Mouse (Mus musculus) gastrocnemius, postnatal 10 days (tissue): ENCODE data around the gene Arhgef2. TPM values are rescaled to one million over a fixed set of nuclear protein-coding genes. Genes with fewer than 3 reads are reported as not detected.

ENCODE experiments used
- DNase-seq: peaks from one replicate; pipeline ENCODE4 v3.0.0; 2021; ENCODE audit warnings: mixed read lengths
- total RNA-seq, 2 experiments: library from RNA; stranded (reverse); gene quantifications; 2 replicates each; pipeline ENCODE4 v1.2.3; 2021

Gene Arhgef2
- total RNA-seq, 2 experiments from 2014 or later: 58.2 to 97.6 TPM

DNA sequence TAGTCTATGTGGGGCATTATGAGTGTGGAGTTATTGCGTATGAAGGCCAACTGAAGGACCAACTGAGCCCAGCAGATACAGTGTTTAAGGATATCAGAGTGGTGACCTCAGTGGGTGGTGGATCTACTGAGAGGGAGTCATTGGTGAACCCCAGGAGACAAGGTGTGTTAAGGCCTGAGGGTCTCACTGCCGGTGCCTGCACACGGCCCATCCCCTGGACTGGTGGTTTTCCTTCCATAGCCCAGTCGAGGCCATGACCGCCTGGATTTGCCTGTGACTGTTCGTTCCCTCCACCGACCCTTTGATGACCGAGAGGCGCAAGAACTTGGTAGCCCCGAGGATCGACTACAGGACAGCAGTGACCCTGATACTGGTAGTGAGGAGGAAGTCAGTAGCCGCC is 40.2 kb downstream of the Arhgef2 start:
- DNase-seq: no peak

DNA sequence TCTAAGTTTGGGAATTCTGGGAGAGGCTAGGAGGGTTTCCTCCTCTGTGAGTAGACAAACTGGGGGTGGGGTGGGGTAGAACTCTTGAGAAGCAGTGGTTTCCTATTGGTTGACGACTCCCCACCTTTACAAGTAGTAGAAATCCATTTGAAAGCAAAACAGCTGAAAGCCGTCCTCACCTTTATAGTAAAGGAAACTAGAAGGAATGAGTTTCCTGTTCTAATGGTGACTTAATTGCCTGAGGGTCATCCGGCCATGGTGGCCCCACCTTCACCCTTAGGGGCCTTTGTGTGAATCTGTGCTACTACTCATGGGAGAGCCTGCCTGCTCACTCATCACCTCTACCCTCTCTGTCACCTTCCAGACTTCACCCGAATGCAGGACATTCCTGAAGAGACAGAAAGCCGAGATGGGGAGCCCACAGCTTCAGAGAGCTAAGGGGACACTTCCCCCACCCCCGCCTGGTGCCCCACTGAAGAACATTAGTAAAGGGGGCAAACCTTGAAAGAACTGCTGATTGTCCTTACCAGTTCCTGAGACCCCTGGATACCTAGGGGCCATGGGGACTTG is 40.7 kb downstream of the Arhgef2 start:
- DNase-seq: no peak

DNA sequence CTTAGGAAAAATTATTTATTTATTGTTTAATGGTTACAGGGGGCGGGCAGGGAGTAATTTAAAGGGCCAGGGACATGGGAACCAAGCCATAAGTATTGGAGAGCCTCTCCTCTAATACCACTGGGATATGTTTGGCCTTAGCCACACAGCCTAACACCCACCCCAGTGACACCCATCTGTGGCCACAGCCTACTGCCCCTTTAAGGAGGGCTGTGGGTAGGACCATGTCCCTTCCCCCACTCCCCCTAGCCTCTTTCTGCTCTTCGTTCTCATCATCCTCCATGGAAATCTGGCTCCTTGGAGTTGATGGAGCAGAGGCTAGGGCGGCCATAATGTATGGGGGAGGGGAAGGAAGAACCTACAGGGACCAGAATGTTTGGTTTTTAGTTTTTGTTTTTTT is 41.3 kb downstream of the Arhgef2 start:
- no peak for DNase-seq

DNA sequence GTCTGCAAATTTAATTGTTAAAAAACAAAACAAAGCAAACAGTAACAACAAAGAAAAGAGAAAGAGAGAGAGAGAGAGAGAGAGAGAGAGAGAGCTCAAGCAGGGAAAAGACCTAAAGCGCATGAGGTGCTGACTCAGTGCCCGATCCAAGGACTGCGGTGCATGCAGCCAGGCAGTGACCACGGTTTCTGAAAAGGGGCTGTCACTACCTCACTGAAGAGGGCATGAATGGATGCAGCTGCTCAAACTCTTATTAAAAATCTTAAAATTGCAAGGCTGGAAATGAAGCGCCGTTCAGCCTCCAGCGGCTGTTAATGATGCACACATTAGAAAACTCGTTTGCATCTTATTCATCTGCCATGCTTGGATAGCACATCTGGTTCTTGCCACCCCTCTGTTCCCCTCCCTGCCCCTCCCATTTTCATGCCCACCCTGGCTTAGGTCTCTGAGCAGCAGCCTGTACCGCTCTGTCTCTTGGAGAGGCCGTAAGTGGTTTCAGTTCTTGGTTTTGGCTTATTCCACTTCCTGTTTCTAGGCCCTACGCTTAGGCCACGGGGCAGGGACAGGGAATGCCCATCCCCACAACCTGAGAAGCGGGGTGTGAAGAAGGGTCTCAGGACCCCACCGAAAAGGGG is 42.1 kb downstream of the Arhgef2 start:
- no peak for DNase-seq

DNA sequence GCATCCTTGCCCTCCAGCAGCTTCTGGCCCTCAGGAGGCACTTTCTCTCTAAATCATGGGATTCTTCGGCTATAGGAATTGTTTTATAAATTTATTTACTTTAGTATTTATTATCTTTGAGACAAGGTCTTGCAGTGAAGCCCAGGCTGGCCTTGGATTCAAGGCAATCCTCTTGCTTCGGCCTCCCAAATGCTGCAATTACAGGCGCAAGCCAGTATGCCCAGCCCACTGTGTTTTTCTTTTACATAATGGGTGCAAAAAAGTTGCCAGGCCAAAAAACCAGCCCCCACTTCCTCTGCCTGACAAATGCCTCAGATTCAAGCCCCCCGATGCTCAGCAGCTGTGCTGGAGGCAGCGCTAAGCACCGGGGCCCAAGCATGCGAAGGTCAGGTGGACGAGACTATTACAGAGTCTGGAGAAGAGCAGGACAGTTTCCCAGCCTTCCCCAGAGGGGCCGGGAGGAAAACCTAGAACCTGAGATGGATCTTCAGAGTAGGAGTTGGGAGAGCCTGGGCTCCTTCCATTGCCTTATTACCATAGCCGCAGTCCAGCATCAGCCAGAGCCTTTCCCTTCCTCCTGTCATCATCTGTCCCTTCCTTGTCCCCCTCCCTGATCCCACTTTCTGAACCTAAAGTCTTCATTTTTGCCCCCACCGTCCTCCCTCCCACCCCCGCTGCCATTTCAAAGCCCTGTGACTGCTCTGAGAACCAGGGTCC is 42.8 kb downstream of the Arhgef2 start:
- no peak for DNase-seq

DNA sequence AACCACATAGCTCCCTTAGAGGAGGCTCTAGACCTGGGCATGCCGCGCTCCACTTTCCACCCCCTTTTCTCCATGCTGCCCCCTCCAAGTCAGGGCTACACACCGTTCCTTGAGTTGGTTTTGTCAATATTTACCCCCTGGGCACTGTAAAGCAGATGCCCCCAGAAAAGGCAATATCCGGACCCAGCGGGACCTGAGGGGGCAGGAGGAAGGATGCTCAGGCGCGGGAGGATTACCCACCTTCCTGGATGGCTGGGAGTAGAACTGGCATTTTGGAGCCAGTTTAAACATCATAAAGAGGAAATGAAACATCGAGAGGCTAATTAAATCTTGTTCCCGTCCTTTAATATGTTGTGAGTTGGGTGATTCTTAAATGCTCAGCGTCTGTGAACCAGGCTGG is 43.4 kb downstream of the Arhgef2 start:
- no peak for DNase-seq

DNA sequence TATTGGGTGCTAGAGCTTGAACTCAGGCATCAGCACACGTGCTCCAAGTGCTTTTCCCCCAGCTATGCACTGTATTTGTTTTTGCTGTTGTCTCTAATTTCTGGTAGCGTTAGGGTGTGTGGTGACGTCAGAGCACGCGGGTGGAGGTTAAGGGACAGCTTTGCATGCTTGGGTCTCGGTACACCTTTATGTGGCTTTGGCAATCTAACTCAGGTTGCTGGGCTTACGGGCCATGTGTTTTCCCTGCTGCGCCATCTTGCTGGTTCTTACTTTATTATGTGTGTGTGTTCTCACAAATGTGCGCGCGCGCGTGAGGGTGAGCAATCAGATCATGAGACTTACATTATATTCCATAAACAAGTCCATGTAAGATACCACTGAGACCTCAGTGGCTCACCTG is 44.2 kb downstream of the Arhgef2 start:
- DNase-seq: no peak

DNA sequence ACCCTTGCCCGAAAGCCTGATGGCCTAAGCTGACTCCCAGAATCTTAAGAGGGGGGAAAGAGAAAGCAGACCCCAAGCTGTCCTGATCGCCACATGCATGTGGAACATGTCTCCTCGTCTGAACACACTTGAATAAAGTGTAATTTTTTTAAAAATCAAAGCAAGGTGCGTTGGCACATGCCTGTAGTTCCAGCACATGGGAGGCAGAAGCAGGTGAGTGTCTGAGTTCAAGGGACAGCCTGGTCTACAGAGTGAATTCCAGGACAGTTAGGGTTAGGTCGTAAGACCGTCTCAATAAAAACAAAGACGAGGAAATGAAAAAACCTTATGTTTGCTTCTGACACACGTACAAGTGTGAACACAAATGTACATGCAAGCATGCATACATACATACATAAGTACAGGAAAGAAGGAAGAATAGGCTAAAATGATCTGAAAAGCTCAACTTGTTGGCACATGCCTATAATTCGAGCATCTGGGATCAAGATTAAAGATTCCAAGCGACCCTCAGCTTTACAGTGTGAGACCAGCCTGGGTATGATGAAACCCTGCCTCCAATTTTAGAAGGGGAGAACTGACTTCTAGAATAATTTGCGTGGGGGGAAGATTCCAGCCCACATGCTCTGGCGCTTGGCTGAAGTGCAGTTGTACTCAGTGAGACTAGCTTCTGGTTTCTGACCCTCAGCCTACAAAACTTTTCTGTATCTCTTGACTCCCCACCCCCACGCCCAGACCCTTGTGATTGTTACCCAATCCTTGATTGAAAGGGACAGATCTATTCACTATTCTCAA is 45.1 kb downstream of the Arhgef2 start:
- DNase-seq: no peak

DNA sequence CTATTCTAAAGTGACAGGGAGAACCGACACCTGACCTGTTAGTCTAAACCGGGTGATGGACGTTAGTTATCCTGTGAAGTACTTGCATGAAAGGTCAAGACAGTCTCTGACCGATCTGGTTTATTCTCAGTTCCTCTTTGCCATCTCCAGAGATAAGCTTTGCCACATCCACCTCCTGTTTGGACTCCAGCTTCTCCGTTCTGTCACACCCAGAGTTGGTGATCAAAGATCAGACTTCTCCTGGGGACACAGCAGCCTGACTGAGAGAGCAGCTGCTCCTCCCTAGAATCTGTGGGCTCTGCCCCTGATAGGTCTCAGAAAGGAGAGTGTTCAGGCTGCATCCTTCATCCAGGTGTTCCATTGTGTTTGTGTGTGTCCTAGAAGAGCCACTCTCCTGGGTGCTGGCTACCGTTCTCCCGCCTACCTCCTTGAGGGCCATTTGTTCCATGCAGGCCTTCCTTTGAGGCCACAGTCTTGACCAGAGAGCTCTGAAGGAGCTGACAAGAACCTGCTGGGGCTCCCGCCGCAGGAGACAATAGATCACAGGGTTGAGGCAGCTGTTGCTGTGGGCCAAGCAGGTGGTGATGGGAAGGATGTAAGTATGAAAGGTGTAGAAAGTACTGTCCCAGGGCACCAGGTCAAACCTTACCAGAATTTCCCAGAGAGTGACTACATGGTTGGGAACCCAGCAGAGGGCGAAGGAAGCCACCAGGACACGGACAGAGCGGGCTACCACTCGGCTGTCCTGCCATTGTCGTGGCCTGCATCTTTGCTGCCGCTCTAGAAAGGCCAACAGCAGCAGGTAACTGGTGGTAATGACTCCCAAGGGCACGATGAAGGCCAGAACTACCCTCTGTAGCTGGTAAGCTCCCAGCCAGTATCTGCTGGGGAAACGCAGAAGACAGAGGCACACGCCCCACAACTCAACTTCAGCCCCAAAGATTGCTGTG is 46.2 kb downstream of the Arhgef2 start:
- no peak for DNase-seq

DNA sequence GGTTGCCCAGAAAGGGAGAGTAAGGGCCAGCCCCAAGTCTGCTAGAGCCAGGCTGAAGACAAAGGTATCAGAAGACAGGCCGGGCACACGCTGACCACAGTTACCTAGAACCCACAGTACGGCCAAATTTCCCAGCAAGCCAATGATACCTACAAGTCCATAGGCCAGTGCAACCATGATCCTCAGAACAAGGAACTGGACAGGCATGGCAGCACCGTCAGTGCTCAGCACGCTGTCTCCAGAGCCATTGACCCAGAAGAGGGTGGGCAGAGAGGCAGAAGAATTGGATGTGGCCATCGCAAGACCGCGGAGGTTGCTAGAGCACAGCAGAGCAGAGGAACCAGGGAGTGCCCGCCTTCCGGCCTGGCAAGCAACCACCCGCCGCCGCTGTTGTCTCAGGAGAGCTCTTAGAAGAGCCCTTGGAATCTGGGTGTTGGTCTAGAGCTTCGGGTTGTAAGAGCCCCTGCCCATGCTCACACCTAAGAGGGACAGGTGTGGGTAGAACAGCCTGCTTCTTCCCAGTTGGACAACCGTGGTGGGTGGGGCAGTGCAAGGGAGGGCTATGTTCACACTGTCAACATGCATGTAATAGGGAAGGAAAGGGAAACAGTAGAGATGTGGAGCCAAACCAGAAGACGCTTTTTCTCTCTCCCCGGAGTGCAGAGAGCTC is 47.2 kb downstream of the Arhgef2 start, which contains the start of gene Rxfp4:
Gene Rxfp4, minus strand, starts transcription at position 297 of the 670 bp plus-strand sequence.
- no peak for DNase-seq

DNA sequence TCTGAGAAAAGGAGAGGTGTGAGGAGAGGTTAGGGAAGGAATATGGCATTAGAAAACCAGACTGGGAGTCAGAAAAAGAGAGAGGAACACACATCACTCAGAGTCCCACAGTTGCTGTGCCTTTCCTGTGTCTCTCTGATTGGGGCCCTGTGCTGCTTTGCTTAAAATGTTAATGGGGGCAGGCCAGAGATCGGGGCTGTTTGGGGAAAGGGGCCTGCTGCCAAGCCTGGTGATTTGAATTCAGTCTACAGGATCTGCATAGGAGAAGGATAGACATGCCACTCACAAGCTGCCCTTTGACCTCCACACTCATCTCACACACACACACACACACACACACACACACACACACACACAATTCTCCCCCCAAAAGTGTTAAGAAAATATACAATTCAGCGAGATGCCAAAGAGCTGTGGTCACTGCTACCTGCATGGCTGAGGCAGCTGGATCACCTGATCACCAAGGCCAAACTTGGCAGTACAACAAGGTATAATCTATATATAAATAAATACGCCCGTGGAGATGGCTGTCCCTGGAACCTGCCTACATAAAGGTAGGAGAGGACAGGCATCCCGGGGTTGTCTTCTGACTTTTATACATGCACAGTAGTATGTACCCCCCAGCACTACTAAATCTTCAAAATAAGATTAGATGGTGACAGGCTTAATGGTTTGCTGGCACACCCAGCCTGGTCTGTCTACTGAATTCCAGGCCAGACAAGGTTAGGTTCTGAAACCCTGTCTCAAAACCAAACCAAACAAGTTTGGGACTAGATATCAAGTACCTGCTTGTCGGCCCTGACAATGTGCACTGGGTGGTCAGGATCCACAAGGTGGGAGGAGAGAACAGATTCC is 48.0 kb downstream of the Arhgef2 start:
- no peak for DNase-seq

DNA sequence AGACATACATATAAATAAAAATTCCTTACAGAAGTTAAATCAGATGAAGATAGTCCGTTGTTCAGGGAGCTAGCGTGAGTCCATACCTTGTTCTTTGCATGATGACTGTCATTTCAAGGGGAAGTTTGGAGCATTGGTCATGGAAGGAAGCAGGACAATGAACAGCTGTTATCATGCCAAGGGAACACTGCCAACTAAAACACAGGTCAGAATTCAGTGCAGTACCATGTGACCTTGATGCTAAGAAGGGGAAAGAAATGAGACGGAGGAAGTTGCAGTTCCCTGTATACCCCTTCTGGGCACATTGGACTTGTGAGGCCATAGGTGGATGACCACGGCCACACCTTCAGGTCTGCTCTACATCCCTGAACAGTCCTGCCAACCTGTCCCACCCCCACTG is 48.9 kb downstream of the Arhgef2 start:
- DNase-seq: no peak

DNA sequence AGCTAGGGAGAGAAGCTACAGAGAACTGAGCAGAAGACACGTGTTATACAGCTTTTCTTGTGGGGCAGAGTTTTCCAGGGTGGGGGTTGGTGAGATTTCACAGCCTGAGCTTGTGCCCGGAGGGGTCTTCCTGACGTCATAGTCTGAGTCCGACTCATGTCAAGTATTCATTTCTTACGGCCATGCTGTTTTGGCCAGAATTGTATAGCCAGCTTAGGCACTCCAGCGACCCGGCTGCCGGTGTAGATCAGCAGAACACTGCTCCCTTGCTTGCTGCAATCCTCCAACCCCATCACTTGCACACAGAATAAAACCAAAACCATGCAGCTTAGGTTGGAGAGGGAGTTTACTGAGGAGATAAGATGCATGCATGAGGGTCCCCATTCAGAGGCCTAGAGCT is 49.9 kb downstream of the Arhgef2 start:
- DNase-seq: no peak

DNA sequence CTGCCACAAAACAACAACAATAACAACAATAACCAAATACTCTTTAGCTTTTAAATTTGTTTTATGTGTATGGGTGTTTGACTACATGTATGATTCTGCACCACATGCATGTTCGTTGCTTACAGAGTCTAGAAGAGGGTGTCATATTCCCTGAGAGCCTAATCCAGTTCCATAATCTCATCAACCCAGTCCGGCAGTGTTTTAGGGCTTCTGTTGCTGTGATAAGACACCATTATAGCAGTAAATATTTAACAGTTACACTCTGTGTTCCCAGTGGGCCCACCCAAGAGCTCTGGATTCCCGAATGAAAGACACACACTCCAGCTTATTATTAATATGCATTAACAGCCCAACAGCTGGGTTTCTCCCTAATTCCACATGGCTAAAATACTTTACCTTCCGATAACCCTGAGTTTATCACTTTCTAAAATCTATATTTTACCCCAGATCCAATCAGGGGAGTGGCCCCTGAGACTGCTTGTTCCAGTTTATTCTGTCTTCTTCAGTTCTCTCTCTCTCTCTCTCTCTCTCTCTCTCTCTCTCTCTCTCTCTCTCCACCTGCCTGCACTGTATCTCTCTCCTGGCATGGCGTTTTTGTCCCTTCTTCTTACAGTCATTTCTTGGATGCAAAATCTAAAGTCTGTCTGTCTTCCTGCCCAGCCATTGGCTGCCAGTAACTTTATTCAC is 52.8 kb downstream of the Arhgef2 start:
- no peak for DNase-seq

DNA sequence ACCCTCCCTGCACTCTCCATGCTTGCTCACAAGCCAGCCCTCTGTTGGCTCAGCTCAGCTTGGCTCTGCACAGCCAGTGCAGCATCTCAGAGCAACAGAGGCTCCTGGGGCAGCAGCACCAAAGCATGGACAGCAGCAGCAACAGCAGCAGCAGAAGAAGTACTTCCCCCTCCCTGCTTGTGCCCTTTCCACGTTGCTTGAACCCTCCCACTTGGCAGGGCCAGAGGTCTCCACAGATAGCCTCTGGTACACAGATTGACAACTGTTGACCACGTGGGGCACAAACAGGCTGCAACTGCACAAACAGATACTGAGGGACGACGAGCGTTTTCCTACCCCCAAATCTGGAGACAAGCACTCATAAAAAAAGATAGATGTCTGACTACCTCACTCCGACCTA is 54.0 kb downstream of the Arhgef2 start:
- DNase-seq: no peak

DNA sequence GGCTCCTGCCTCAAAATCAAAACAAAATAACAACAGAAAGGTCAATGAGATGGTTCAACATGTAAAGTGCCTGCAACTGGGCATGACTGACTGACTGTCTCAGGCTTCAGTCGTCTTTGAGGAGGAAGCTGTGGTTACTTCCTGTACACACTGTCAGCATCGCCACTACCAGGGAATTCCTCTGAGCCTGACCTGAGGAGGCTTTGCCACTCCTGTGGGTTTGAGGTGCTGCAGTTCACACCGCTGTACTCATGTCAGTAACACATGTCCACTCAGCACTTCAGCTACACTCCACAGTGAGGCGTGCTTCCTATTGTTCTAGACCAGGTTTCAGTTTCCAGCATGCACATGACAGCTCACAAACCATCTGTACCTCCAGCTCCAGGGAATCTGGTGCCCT is 58.3 kb downstream of the Arhgef2 start:
- no peak for DNase-seq

DNA sequence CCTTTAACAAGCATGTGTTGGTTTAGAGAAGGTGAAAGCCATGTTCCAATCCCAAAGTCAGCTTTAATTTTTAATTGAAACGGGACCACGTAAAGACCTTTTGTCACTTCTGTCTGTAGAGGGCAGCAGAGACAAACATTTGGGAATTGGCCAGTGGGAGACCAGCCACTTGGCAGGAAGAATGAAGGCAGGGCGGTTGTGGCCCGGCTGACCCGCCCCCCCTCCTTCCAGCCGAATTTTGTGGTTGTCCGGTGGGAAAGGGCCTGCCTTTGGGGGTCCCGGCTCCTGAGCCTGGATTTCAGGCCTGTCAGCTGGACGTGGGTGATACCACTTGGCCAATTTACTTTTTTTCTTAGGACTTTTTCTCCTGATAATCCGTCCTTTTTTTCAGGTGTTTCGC is 71.6 kb downstream of the Arhgef2 start:
- peak; percentile 75 for DNase-seq

DNA sequence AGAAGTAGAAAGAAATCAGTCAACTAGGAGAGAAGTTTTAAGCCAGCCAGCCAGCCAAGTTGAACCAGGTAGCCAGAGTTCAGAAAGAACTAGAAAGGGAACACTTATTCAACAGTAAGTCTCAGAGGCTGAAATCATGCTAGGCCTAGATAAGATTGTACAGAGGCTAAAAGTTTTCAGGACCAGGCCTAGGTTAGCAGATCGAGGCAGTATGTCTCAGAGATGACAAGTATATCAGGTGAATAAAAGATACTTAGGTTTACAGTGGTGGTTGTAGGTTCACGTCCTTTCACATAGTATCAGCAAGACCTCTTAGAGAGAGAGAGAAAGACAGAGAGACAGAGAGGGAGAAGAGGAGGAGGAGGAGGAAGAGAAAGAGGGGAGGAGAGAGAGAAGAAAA is 78.0 kb downstream of the Arhgef2 start:
- no peak for DNase-seq

DNA sequence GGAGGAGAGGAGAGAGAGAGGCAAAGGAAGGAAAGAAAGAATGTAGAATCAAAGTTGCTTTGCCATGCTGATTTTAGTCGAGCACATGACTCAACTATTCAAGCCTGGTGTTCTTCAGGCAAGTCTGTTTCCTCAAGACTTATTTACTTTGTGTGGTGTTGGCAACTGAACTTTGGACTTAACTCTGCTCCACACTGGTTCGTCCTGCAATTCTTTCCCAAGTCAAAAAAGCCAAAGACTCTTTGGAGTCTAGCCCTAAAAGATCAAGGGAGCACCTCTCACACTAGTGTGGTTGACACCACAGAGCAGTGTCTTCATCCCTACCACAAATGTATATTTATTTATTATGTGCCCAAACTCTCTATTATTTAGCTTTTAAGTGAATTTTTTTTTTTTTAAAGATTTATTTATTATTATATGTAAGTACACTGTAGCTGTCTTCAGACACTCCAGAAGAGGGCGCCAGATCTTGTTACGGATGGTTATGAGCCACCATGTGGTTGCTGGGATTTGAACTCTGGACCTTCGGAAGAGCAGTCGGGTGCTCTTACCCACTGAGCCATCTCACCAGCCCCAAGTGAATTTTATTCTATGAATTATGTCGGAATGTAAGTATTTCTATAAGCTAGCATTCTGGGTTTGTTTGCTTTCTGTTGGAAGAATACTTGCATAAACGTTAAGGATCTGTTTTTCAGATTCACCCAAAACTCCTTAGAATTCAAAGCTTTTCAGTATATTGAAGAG is 78.6 kb downstream of the Arhgef2 start:
- no peak for DNase-seq
